Mouse (Mus musculus) C2C12 (cell line): ENCODE results near the gene Arfgap2.

Source experiments
- CTCF ChIP-seq: IDR thresholded peaks from one replicate; pipeline ENCODE4 v1.5.1; 2011; ENCODE audit not compliant: control insufficient read depth, insufficient read depth, insufficient read length
- MYOG ChIP-seq: IDR thresholded peaks from one replicate; pipeline ENCODE4 v1.6.1; 2011; ENCODE audit not compliant: control insufficient read depth, insufficient read length; ENCODE audit errors: extremely low read depth
- USF1 ChIP-seq: IDR thresholded peaks from one replicate; pipeline ENCODE4 v1.6.1; 2011; ENCODE audit warnings: low read depth, mild to moderate bottlenecking, control low read depth, moderate library complexity

- TF ChIP-seq MYOG (no peak), CTCF (no peak), USF1 (no peak)
These were observed 16.6 kb downstream of the Arfgap2 start for GRCm38 (mm10) chr2:91281366-91281765.
